Mouse (Mus musculus): Measurements from ENCODE around the gene Kntc1. TPM values are rescaled to one million over a fixed set of nuclear protein-coding genes. Genes with fewer than 3 reads are reported as not detected.

The Kntc1 gene
- polyA plus RNA-seq, 1 experiment from 2014 or later, result 23.9 TPM

DNA sequence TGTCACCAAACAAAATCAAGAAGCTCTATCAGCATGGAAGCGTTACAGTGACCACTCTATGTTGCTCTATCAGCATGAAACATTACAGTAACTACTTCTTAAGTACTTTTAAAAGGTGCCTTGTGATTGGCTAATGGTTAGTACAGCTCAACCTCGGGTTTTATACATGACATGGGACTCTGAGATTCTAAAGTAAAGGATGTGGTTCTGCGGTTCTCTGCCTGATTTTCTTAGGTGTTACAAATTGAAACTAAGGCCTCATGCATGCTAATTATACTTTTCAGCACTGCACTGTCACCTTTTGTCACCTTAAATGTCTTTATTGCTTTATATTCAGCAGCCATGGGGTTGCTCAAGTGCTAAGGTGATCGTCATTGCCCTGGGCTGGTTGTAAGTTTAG lies 32.3 kb downstream of the Kntc1 start:
- Histone ChIP-seq H3K4me3 (ENCODE audit: low read depth, low read length) (no peak overlapping the region), H3K36me3 (ENCODE audit: control insufficient read depth, insufficient read depth) (peaks cover 66% of the 10 kb centered on the region)
- 83% methylated on average over 4 of the region's 4 CpGs for WGBS (ENCODE audit: insufficient replicate concordance)

DNA sequence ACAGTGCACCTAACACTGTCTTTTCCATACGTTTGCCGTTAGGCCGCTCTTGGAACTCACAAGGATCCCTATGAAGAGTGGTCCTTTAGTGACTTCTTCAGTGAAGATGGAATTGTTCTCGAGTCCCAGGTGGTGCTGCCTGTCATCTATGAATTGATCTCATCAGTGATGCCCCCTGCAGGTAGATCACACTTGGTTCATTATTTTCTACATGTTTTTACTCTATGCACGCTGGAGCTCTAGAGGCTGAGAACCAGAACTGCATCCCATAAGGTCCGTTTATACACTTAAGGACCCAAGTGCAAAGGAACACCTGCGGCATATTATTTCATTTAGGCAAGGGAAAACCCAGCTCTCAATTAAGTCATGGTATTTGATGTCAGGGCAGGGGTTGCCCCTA lies 39.5 kb downstream of the Kntc1 start:
- Histone ChIP-seq H3K9ac (ENCODE audit: low read depth, low read length) (no peak overlapping the region), H3K9me3 (replicated peaks; ENCODE audit: control insufficient read depth, low read length) (no peaks in the 10 kb centered on the region), H3K4me1 (ENCODE audit: control insufficient read depth, low read depth, low read length) (no peaks in the 10 kb centered on the region), H3K4me3 (ENCODE audit: low read depth, low read length) (no peak overlapping the region), H3K27ac (ENCODE audit: low read length) (no peak overlapping the region), H3K27me3 (ENCODE audit: control insufficient read depth, insufficient read depth, low read depth, low read length) (no peaks in the 10 kb centered on the region), H3K4me2 (ENCODE audit: low read depth, low read length) (no peak overlapping the region), H3K36me3 (ENCODE audit: control insufficient read depth, insufficient read depth) (peaks cover 73% of the 10 kb centered on the region)
- ATAC-seq (ENCODE audit: low read depth), result no peak
- WGBS (ENCODE audit: insufficient replicate concordance), result 89% methylated on average over 7 of the region's 7 CpGs

More for the DNA sequence above, 32.3 kb downstream of the Kntc1 start:
- no peak overlapping the region for H3K27ac ChIP-seq (ENCODE audit: low read length)
- H3K9me3 ChIP-seq (replicated peaks; ENCODE audit: control insufficient read depth, low read length), result no peaks in the 10 kb centered on the region
- H3K27me3 ChIP-seq (ENCODE audit: control insufficient read depth, insufficient read depth, low read depth, low read length), result no peaks in the 10 kb centered on the region
- no peak overlapping the region for H3K4me2 ChIP-seq (ENCODE audit: low read depth, low read length)
- no peak overlapping the region for H3K9ac ChIP-seq (ENCODE audit: low read depth, low read length)
- H3K4me1 ChIP-seq (ENCODE audit: control insufficient read depth, low read depth, low read length), result no peaks in the 10 kb centered on the region
- no peak for ATAC-seq (ENCODE audit: low read depth)

DNA sequence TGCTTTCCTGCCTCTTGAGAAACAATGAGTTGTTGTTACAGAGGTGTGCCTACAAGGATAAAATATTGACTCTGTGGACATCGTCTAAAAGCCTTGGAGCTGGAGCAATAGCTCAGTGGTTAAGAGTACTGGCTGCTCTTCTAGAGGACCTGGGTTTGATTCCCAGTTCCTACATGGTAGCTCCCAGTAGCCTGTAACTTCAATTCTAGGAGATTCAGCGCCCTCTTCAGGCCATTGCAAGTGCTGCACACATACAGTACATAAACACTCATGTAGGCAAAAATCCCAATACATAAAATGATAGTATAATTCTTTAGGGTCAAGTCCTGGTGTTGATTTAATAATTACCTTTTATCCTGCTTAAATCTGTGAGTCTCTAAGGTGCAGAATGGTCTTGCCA lies 43.6 kb downstream of the Kntc1 start:
- 85% methylated on average over 2 of the region's 2 CpGs for WGBS (ENCODE audit: insufficient replicate concordance)
- Histone ChIP-seq H3K27ac (ENCODE audit: low read length) (no peak overlapping the region), H3K27me3 (ENCODE audit: control insufficient read depth, insufficient read depth, low read depth, low read length) (no peaks in the 10 kb centered on the region), H3K4me2 (ENCODE audit: low read depth, low read length) (no peak overlapping the region), H3K9me3 (replicated peaks; ENCODE audit: control insufficient read depth, low read length) (no peaks in the 10 kb centered on the region), H3K4me1 (ENCODE audit: control insufficient read depth, low read depth, low read length) (no peaks in the 10 kb centered on the region), H3K9ac (ENCODE audit: low read depth, low read length) (no peak overlapping the region), H3K4me3 (ENCODE audit: low read depth, low read length) (no peak overlapping the region), H3K36me3 (ENCODE audit: control insufficient read depth, insufficient read depth) (peaks cover 64% of the 10 kb centered on the region)
- no peak for ATAC-seq (ENCODE audit: low read depth)

DNA sequence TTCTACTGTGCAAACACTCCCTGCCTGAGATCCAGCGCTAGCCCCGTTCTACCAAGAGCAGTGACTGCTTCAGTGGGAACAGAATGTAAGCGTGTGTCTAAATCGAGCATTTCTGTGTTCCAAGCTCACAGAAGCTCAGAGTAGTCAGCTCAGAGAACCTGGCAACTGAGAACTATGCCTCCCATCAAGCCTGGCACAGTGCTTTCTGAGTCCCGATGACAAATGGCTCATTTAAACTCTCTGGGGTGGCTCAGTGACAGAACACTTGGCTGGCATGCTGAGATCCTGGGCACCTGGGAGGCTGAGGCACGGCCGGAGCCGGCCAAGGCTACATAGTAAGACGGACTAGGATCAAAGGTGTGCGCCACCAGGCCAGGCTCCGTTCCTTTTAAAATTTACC lies 56.8 kb downstream of the Kntc1 start:
- H3K9ac ChIP-seq (ENCODE audit: low read depth, low read length), result no peak overlapping the region
- no peaks in the 10 kb centered on the region for H3K4me1 ChIP-seq (ENCODE audit: control insufficient read depth, low read depth, low read length)
- no peak overlapping the region for H3K4me2 ChIP-seq (ENCODE audit: low read depth, low read length)
- WGBS (ENCODE audit: insufficient replicate concordance), result 91% methylated on average over 11 of the region's 11 CpGs
- no peak overlapping the region for H3K4me3 ChIP-seq (ENCODE audit: low read depth, low read length)
- no peaks in the 10 kb centered on the region for H3K9me3 ChIP-seq (replicated peaks; ENCODE audit: control insufficient read depth, low read length)
- no peak overlapping the region for H3K27ac ChIP-seq (ENCODE audit: low read length)
- H3K27me3 ChIP-seq (ENCODE audit: control insufficient read depth, insufficient read depth, low read depth, low read length), result no peaks in the 10 kb centered on the region
- H3K36me3 ChIP-seq (ENCODE audit: control insufficient read depth, insufficient read depth), result peaks cover 47% of the 10 kb centered on the region
- ATAC-seq (ENCODE audit: low read depth), result no peak

DNA sequence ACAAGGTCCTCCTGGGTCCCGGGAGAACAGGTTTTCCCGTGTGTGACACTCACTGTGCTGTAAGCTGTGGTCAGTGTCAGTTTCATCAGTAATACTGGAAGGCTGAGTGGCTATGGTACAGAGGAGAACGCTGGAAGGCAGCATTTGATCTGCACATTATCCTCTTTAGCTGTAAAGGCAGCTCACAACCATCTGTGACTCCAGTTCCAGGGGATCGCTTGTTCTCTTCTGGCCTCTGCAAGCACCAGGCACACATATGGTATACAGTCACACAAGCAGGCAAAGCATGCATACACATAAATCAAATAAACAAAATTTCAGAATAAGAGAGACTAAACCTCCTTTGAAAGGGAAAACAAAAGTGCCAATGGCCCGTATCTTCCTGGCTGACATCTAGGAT lies 59.0 kb downstream of the Kntc1 start:
- Histone ChIP-seq H3K27me3 (ENCODE audit: control insufficient read depth, insufficient read depth, low read depth, low read length) (no peaks in the 10 kb centered on the region), H3K4me1 (ENCODE audit: control insufficient read depth, low read depth, low read length) (no peaks in the 10 kb centered on the region), H3K4me3 (ENCODE audit: low read depth, low read length) (no peak overlapping the region), H3K4me2 (ENCODE audit: low read depth, low read length) (no peak overlapping the region), H3K36me3 (ENCODE audit: control insufficient read depth, insufficient read depth) (peaks cover 30% of the 10 kb centered on the region), H3K27ac (ENCODE audit: low read length) (no peak overlapping the region), H3K9ac (ENCODE audit: low read depth, low read length) (no peak overlapping the region), H3K9me3 (replicated peaks; ENCODE audit: control insufficient read depth, low read length) (no peaks in the 10 kb centered on the region)
- 77% methylated on average over 5 of the region's 5 CpGs for WGBS (ENCODE audit: insufficient replicate concordance)
- ATAC-seq (ENCODE audit: low read depth), result no peak

DNA sequence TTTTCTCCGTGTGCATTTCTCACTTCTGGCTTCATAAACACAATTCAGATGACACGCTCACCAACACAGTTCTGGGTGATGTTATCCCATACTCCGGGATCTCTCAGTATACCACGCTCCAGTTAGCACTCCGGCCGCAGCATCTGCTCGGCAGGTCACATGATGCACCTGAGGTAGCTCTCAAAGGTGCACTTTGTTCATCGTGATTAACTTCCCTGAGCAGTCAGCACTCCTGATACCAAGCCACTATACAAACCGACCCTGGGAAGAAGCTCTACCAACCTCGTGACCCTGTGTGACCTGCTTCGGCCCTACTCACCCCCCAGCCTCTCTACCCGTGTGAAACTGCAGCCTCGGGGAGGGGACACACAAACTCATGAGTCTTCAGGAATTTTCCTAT lies 59.6 kb downstream of the Kntc1 start:
- H3K4me3 ChIP-seq (ENCODE audit: low read depth, low read length), result no peak overlapping the region
- H3K9me3 ChIP-seq (replicated peaks; ENCODE audit: control insufficient read depth, low read length), result no peaks in the 10 kb centered on the region
- H3K36me3 ChIP-seq (ENCODE audit: control insufficient read depth, insufficient read depth), result peaks cover 30% of the 10 kb centered on the region
- no peaks in the 10 kb centered on the region for H3K4me1 ChIP-seq (ENCODE audit: control insufficient read depth, low read depth, low read length)
- ATAC-seq (ENCODE audit: low read depth), result no peak
- no peaks in the 10 kb centered on the region for H3K27me3 ChIP-seq (ENCODE audit: control insufficient read depth, insufficient read depth, low read depth, low read length)
- no peak overlapping the region for H3K27ac ChIP-seq (ENCODE audit: low read length)
- WGBS (ENCODE audit: insufficient replicate concordance), result 85% methylated on average over 13 of the region's 13 CpGs
- H3K4me2 ChIP-seq (ENCODE audit: low read depth, low read length), result no peak overlapping the region
- H3K9ac ChIP-seq (ENCODE audit: low read depth, low read length), result no peak overlapping the region

DNA sequence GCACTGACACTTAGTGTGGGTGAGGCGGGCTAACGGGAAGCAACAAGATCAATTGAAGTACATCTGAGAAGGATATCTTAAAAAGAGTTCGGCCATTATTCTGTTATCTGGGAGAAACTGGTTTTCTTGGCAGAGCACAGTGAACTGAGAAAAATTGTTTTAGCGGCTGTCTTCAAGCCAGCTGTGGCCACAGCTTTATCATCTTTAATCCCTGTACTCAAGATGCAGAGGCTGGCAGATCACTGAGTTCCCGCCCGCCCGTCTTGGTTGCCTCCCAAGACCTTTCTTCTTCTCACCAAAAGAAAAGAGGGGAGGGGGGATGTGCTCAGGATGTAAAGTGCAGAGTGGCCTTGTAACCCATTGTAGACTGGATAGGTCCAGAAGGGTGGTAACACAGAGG lies 67.4 kb downstream of the Kntc1 start:
- H3K4me1 ChIP-seq (ENCODE audit: control insufficient read depth, low read depth, low read length), result no peaks in the 10 kb centered on the region
- H3K4me3 ChIP-seq (ENCODE audit: low read depth, low read length), result no peak overlapping the region
- H3K27me3 ChIP-seq (ENCODE audit: control insufficient read depth, insufficient read depth, low read depth, low read length), result no peaks in the 10 kb centered on the region
- H3K9ac ChIP-seq (ENCODE audit: low read depth, low read length), result no peak overlapping the region
- peaks cover 44% of the 10 kb centered on the region for H3K36me3 ChIP-seq (ENCODE audit: control insufficient read depth, insufficient read depth)
- H3K9me3 ChIP-seq (replicated peaks; ENCODE audit: control insufficient read depth, low read length), result no peaks in the 10 kb centered on the region
- 83% methylated on average over 7 of the region's 7 CpGs for WGBS (ENCODE audit: insufficient replicate concordance)
- H3K4me2 ChIP-seq (ENCODE audit: low read depth, low read length), result no peak overlapping the region
- ATAC-seq (ENCODE audit: low read depth), result no peak
- H3K27ac ChIP-seq (ENCODE audit: low read length), result no peak overlapping the region

DNA sequence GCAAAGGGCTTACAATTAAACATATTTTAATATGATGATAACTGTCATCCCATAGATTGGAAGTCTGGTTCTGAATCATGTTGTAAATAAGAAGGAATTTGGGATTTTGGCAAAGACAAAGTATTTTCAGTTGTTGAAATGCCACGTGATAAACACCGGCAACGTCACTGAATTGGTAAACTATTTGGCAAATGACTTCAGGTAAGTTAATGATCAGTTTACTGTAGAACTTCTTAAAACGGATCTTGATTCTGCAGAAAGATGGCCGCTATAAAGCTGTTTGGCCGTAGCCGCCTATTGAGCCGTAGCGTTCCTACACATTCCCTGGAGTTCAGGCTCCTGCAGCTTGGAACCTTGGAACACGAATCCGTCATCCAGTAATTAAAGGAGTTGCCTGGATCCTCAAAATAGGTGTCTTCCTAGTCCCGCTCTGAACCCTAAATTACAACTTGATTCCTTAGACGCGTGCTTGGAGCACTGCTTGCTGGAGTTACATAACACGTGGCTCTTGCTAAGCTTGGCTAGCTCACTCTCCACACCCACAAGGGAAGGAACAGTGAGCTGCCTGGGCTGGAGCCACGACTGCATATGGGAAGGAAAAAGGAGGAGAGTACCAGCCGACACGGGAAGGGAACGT lies 69.5 kb downstream of the Kntc1 start:
- no peaks in the 10 kb centered on the region for H3K4me1 ChIP-seq (ENCODE audit: control insufficient read depth, low read depth, low read length)
- H3K4me2 ChIP-seq (ENCODE audit: low read depth, low read length), result no peak overlapping the region
- no peak for ATAC-seq (ENCODE audit: low read depth)
- peaks cover 41% of the 10 kb centered on the region for H3K36me3 ChIP-seq (ENCODE audit: control insufficient read depth, insufficient read depth)
- H3K27me3 ChIP-seq (ENCODE audit: control insufficient read depth, insufficient read depth, low read depth, low read length), result no peaks in the 10 kb centered on the region
- no peak overlapping the region for H3K9ac ChIP-seq (ENCODE audit: low read depth, low read length)
- no peak overlapping the region for H3K4me3 ChIP-seq (ENCODE audit: low read depth, low read length)
- H3K9me3 ChIP-seq (replicated peaks; ENCODE audit: control insufficient read depth, low read length), result no peaks in the 10 kb centered on the region
- WGBS (ENCODE audit: insufficient replicate concordance), result 89% methylated on average over 19 of the region's 19 CpGs
- H3K27ac ChIP-seq (ENCODE audit: low read length), result no peak overlapping the region

DNA sequence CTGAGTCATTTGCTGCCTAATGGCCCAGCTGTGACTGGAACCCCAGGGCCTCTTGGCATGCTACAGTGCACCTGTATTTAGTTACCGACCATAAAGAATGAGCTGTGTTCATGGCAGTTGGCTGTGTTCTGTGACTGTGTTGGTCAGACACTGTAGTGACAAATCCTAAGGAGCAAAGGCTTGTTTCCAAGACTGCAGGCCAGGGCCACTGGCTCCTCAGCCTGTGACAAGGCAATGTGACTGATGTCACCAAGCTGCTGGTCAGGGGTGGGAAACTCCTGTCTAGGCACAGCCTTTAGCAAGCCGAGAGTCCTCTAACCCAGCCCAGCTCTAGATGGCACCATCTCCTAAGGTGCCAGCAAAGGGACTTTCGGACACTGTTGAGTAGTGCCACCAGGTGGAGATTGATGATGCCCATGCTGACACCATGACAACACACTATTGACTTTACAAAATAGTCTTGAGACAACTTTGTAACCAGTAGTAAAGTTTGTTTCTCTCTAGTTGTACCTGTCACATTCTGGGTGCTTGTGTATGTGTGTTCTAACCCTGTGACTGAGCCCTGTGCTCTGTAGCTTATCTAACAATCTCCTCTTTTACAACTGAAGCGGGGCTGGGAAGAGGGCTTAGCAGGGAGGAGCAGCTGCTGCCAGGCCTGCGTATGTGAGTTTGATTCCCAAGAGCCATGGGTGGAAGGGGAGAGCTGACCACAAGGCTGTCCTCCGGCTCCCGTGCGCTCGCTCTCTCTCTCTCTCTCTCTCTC lies 71.2 kb downstream of the Kntc1 start:
- 84% methylated on average over 9 of the region's 9 CpGs for WGBS (ENCODE audit: insufficient replicate concordance)
- peaks cover 30% of the 10 kb centered on the region for H3K36me3 ChIP-seq (ENCODE audit: control insufficient read depth, insufficient read depth)
- H3K4me2 ChIP-seq (ENCODE audit: low read depth, low read length), result no peak overlapping the region
- H3K4me3 ChIP-seq (ENCODE audit: low read depth, low read length), result no peak overlapping the region
- H3K9ac ChIP-seq (ENCODE audit: low read depth, low read length), result no peak overlapping the region
- H3K9me3 ChIP-seq (replicated peaks; ENCODE audit: control insufficient read depth, low read length), result no peaks in the 10 kb centered on the region
- no peak overlapping the region for H3K27ac ChIP-seq (ENCODE audit: low read length)
- no peak for ATAC-seq (ENCODE audit: low read depth)
- no peaks in the 10 kb centered on the region for H3K27me3 ChIP-seq (ENCODE audit: control insufficient read depth, insufficient read depth, low read depth, low read length)
- no peaks in the 10 kb centered on the region for H3K4me1 ChIP-seq (ENCODE audit: control insufficient read depth, low read depth, low read length)
